Mouse (Mus musculus): ENCODE data around the gene Gm3453.
"Not testable (repeated sequence)": the region's sequence is repeated elsewhere in the genome, so short reads cannot be mapped to it uniquely, and the experiment has no call there.

Gene Gm3453

GRCm38 (mm10) chr14:5979037-5979436 is at the start of gene Gm3453:
Gene Gm3453, minus strand, starts transcription at chr14:5979137.
- DNase-seq, result not testable (repeated sequence)

DNA sequence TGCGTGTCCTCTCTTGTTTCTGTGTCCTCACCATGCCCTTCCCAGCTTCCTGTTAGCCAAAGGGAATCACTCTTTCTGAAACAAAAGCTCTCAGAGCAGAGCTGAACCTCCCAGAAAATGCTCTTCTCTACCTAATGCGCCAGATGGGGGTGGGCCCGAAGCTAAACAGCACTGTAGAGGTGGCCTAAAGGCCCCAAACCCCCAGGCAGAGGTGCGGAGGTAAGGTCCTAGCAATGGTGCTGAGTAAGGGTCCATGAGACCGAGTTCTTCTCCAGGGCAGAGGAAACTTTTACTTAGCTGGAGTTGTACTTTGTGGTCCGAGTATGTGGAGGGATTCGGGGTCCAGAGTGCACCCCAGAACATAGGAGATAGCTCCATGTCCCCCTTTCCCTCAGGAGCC is 8.2 kb upstream of the Gm3453 start:
- peak; percentile 2 for DNase-seq

DNA sequence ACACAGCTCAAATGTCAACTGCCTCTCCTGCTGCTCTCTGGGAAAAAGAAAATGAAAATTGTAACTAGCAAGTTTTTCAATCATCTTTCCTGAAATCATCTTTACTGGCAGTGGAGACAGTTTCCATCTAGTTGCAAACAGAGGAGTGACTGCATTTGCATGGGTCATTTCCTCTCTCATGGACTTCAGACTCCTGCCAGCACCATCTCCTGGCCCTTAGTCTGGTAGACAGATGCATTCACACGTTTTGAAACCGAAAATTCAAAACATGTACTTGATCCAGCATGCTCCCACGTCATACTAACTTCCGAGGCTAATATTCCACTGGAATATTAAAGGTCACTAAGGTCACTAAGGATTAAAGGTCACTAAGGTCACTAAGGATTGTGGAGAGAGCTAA is 16.5 kb downstream of the Gm3453 start:
- not testable (repeated sequence) for DNase-seq

GRCm38 (mm10) chr14:5961635-5962034 is 17.3 kb downstream of the Gm3453 start, which contains the start of gene Gm3248:
Gene Gm3248, minus strand, starts transcription at chr14:5961745.
- peak; percentile 39 for DNase-seq

DNA sequence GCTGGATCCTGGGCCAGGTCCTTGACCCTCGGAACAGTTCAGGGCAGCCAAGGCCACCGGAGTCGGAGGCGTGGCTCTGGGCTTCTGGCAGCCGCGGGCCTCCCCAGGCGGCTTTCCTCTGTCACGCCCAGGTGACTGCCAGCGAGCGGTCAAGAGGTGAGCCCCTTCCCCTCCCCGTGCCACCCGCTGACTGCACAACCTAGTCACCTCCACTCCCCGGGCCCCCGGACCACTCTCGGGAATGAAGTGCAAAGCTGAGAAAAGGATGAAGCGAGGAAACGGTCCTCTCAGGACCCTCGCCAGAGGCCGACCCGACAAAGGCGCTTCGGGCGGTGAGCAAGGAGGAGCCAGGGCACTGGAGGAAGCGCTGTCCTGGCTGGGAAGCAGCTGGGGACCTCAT is 17.8 kb downstream of the Gm3453 start:
- DNase-seq, result peak; percentile 18

- DNase-seq, result peak; percentile 4
These were observed 18.5 kb downstream of the Gm3453 start for GRCm38 (mm10) chr14:5960479-5960878.

DNA sequence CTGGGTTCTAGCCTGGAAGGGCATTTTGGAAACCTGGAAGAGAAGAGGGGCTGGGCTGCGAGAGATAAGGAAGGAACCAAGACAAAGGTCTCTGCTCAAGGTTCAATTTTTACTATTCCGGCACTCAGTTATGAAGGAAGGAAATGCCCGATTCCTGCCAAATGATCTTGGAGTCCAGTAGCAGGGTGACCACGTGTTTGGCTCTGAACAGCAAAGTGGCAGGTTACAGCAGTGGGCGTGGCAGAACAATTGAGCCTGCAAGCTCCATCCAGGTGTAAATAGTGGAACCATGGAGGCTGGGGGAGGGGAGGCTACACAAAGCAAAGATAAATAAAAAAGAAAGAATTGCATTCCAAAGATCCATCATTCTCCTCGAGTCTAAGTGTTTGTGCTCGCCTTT is 55.7 kb downstream of the Gm3453 start:
- DNase-seq, result not testable (repeated sequence)
